Mouse (Mus musculus): ENCODE measurements around the gene Slc35e1. TPM values are rescaled to one million over a fixed set of nuclear protein-coding genes. Genes with fewer than 3 reads are reported as not detected.
A peak's percentile ranks its signal among the peaks of the same experiment; 100 is the strongest.

The Slc35e1 gene
- total RNA-seq, 2 experiments from 2014 or later: 44.5 to 46.4 TPM

DNA sequence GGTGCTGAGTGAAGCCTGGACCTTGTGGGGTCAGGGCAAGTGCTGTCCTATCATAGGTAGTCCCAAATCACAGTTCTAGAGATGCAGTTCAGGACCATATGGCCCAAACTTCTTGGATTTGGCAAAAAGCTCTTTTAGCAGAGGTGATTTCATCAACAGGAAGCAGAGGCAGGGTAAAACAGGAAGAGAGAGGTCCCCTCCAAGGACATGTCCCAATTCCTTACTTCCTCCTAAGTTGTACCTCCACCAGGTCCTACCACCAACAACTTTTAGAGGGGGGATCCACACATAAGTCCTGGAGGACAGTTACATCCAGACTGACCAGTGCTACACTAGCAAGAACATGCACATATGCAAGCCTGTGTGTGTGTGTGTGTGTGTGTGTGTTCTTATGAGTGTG, 5.4 kb downstream of the Slc35e1 start:
- DNase-seq (ENCODE audit: low spot score in 2 of 2): no peak

GRCm38 (mm10) chr8:72485456-72486199, 6.8 kb downstream of the Slc35e1 start:
- no peak for DNase-seq (ENCODE audit: low spot score in 2 of 2)

DNA sequence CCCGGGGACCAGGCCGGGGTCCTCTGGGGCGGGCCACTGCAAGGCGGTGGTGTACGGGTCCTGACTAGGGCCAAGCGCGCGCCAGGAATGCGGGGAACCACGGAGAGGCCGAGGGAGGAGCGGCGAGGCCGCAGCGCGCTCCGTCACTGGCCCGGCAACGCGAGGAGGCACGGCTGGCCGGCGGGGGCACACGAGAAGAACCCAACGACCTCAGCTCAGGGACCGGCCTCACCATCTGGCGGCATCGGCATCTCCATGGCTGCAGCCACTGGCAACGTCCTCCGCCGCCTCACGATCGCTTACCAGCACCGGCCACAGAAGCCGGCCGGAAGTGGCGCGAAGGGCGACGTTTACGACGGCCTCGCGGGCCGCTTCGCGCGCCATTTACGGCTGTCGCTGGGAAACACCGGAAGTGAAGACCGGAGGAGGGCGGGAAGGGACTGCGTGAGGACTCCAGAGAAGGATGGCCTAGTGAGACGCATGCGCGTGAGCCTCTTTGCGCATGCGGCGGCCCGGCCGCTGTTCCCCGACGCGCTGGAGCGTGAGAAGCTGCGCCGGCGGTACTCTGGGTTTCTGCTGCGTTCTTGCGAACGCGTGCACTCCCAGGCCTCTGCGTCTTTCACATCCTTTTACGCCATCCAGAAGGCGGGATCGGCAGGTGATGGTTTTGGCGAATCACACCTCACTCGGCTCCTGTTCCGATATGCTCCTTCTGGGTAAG, 17.4 kb downstream of the Slc35e1 start, which contains the start of gene Cherp:
Cherp (minus strand) TSS at position 401 of the 721 bp plus-strand sequence.
- peak; percentile 96 to 98 for DNase-seq (ENCODE audit: low spot score in 2 of 2)

- DNase-seq (ENCODE audit: low spot score in 2 of 2): no peak
These were observed 21.7 kb downstream of the Slc35e1 start for GRCm38 (mm10) chr8:72470684-72471083.

DNA sequence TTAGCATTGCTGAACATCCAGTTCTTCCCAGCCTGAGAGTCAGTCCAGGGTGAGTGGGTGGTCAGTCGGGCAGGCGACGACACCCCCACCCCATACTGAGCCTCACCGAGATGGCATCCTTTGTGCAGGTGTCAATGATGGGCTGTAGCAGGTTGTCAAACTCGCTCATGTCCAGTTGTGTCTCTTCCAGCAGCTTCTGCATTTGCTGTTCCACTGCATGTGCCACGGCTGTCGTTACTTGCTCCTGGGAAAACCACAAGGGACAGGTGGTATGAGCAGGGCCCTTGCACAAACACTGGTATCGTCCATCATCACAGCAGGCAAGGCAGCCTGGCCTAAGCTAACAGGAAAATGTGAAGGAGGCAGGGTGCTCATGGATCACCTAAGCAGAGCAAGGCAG, 22.4 kb downstream of the Slc35e1 start:
- no peak for DNase-seq (ENCODE audit: low spot score in 2 of 2)

GRCm38 (mm10) chr8:72469243-72469642, 23.2 kb downstream of the Slc35e1 start:
- DNase-seq (ENCODE audit: low spot score in 2 of 2): no peak

DNA sequence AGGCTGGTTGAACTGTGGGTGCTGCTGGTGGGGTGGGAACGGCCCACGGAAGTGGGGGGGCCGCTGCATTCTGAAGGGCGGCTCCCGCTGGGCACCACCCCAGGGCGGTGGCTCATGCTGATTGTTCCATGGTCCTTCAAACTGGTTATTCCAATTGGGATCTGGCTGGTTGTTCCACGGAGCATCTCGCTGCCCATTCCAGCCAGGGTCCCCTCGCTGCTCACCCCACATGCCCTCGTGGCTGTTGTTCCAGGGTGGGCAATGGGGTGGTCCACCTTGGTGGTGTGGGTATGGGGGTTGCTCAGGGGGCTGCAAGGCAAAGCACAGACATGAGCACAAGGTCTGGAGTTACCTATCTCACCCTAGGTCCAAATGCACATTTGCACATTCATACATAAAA, 28.2 kb downstream of the Slc35e1 start:
- DNase-seq (ENCODE audit: low spot score in 2 of 2): no peak

- DNase-seq (ENCODE audit: low spot score in 2 of 2): no peak
These were observed 32.4 kb downstream of the Slc35e1 start for GRCm38 (mm10) chr8:72459881-72460533.

DNA sequence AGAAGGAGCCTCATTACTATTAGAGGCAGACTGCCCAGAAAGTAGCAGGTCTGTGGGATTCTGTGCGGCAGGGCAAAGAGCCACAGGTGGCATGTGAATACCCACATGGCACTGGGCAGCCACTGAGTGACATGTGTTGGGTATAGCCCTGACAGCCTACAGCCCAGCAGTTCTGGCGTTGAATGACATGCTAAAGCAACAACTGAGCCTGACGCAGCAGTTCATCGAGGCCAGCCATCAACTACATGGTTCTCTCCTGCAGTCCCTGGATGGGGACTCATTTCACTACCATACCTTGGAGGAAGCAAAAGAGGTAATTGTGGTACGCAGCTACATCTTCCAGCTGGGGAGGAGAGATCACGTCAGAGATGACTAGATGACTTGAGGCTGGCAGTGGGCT, 34.0 kb downstream of the Slc35e1 start:
- DNase-seq (ENCODE audit: low spot score in 2 of 2): no peak

DNA sequence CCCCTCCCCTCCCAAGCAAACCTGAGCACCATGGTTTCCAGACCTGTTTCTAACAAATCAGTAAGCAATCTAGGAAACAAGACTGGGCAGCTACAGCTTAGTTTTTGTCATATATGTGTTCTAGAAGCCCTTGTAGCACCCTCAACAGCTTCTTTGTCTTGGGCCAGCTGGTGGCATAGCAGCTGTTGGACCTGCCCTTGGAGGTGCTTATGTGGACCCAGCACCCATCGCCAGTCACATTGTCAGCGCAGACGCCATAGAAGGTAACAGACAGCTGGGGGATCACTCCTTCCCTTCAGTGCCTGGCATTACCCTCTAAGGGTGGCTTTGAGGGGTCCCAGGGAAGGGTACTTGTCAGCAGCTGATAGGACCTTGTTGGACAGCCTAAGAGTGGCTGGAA, 34.6 kb downstream of the Slc35e1 start:
- no peak for DNase-seq (ENCODE audit: low spot score in 2 of 2)

DNA sequence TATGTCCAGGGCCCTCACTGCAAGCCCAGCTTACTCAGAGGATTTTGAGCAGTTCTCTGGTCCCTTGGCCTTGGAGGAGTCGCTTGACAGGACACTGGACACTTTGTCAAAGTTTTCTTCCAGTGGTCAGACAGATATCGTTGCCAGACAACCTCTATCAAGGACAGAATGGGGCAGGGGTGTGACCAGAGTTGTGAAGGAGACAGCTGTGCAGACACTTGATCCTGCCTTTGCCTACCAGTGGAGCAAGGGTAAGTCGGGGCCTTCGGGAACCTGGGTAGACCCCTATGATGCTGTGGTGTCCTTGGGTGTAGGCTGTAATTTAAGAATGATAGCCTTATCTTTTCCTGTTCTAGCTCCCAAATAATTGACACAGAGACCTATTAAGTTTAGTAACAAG, 37.1 kb downstream of the Slc35e1 start:
- no peak for DNase-seq (ENCODE audit: low spot score in 2 of 2)

DNA sequence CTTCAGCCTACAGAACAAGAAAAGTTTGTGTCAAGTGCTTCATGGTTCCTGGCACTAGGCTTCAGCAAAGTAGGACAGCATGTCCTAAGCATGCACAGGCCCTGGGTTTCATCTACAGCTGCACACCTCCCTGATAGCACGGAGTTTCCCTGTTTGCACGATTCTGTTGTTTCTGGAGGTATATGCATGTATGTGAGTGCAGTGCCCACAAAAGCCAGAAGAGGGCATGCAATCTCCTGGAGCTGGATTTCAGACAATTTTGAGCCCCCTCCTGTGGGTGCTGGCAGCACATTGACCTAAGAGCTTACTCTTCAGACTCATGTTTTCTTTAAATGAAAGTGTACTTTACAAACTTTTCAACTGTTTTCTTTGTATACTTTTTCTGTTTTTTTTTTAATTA, 38.5 kb downstream of the Slc35e1 start:
- no peak for DNase-seq (ENCODE audit: low spot score in 2 of 2)

DNA sequence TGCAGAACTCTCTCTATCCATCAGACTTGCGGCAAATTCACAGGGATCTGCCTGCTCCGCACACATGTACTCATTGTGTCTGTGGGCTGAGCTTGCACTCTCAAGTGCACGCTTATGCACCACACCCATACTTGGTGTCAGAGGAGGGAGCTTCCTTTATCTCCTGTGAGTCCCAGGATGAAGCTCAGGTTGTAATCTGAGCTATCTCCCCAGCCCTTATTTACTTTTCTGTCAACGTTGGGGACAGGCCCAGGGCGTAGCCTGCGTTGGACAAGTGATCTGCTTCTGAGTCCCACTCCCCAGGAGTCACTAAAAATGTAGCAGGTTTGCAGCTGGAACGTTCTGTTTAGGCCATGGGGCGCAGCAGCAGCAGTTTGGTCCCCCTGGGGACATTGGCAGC, 40.9 kb downstream of the Slc35e1 start:
- no peak for DNase-seq (ENCODE audit: low spot score in 2 of 2)

- DNase-seq (ENCODE audit: low spot score in 2 of 2): no peak
These were observed 47.3 kb downstream of the Slc35e1 start for GRCm38 (mm10) chr8:72445071-72445470.

- no peak for DNase-seq (ENCODE audit: low spot score in 2 of 2)
These were observed 48.4 kb downstream of the Slc35e1 start for GRCm38 (mm10) chr8:72443994-72444350.

DNA sequence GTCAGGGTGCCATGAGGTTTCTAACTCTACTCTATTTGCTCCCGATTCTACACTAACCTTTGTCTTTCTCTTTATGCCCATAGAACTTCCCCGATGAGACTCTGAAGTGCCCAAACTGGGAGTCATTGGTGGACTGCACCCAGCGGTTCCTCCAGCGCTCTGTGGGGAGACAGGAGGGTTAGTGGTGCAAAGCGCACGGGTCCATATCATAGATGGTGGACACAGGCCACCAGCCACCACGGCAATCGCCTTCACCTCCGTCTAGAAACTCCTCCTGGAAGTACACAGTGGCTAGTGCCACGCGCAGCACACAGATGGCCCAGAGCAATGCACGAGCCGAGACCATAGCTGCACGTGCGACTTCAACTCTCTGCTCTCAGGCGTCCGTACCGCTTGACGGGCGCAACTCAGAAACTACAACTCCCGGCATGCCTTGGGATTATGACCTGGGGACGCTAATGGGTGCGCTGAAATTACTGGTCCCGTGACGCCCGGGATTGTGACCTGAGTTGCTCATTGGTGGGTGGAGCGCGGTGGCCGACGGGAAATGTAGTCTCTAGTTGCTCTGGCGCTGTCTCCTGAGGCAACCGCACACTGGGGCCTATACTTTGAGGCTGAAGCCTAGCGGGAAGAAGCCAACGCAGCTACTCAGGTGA, 48.9 kb downstream of the Slc35e1 start, which contains the start of the genes Calr3 and 1700030K09Rik:
Calr3 (minus strand) TSS at position 533 of the 656 bp plus-strand sequence.
1700030K09Rik (plus strand) TSS at position 543 of the 656 bp plus-strand sequence.
- peak; percentile 97 to 99 for DNase-seq (ENCODE audit: low spot score in 2 of 2)

DNA sequence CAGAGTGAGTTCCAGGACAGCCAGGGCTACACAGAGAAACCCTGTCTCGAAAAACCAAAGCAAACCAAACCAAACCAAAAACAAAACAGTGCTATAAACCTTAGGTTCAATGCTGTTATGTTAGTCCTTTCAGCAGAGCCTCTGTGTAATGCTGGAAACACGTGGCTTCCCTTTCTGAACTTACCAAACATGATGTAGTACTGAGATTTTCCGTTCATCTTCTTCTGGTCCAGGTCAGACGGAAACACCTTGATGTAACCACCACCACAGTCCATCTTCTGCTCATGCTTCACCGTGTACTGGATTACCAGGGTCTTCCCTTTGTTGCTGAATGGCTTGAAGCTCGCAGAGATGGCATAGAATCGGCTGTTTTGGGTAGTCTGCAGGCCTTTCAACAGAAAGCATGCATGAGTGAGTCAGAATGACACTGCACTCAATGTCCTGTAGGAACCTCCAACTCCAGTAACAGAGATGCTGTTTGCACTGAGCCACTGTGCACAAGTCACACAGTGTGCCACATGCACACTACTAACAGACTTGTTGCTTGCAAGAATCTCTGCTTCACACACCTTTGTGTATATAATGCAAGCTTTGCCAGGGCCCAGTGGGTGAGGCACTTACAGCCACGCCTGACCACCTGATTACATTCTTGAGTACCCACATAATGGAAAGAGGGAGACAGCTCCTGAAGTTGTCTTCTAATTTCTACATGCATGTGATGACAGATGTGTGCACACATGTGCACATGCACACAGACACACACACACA, 54.0 kb downstream of the Slc35e1 start:
- no peak for DNase-seq (ENCODE audit: low spot score in 2 of 2)

GRCm38 (mm10) chr8:72434952-72435351, 57.5 kb downstream of the Slc35e1 start:
- no peak for DNase-seq (ENCODE audit: low spot score in 2 of 2)
